Mouse (Mus musculus) cortical plate, adult 2 months (tissue): ENCODE results near the gene Col4a3.

Source experiments
- CTCF ChIP-seq: fragments of 200-500 bp; IDR thresholded peaks from 2 replicates; pipeline ENCODE4 v1.5.1; 2011; ENCODE audit warnings: mild to moderate bottlenecking, control low read depth, low read length; ENCODE audit not compliant: insufficient read depth; ENCODE audit errors: extremely low read depth
- POLR2A ChIP-seq: fragments of 200-500 bp; IDR thresholded peaks from 2 replicates; pipeline ENCODE4 v1.6.1; 2011; ENCODE audit warnings: mild to moderate bottlenecking, low read length, control low read depth; ENCODE audit not compliant: insufficient read depth; ENCODE audit errors: extremely low read depth

DNA sequence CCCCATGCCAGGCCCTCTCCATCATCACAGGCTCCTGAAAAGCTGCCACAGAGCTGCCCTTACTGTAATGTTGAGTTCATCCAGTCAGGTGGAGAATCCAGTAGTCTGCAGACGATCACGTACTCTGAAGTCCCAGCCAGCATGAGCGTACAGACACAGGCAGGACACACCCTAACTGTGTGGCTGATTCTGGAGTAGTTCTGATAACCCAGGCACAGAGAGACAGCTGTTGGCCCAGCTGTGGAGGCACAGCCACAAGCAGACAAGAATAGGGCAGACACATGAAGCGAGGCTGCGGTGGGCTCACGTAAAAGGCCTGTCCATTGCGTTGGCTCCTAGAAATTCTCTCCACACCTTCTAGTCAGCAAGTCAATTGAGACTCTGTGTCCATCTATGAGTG, 50.7 kb downstream of the Col4a3 start:
- TF ChIP-seq CTCF (no peak), POLR2A (no peak)
